Mouse (Mus musculus) ovary, postnatal 36 days (tissue): Measurements from ENCODE around the gene Sap18.
A peak's percentile ranks its signal among the peaks of the same experiment; 100 is the strongest.
"Not testable (repeated sequence)": the region's sequence is repeated elsewhere in the genome, so short reads cannot be mapped to it uniquely, and the experiment has no call there.

ENCODE experiments used
- DNase-seq: peaks from one replicate; pipeline ENCODE4 v3.0.0; 2022; ENCODE audit warnings: low spot score, mixed read lengths

The Sap18 gene

GRCm38 (mm10) chr14:57825788-57826751 lies 28.1 kb downstream of the Sap18 start, which contains the start of the genes Ska3 and Mrpl57:
TSS of gene Ska3 (minus strand) at chr14:57826185.
TSS of gene Mrpl57 (plus strand) at chr14:57826234.
- DNase-seq, result peak; percentile 92

GRCm38 (mm10) chr14:57827284-57827683 lies 29.3 kb downstream of the Sap18 start:
- no peak for DNase-seq

GRCm38 (mm10) chr14:57833526-57833925 lies 35.5 kb downstream of the Sap18 start:
- no peak for DNase-seq

GRCm38 (mm10) chr14:57835157-57835556 lies 37.2 kb downstream of the Sap18 start:
- no peak for DNase-seq

- no peak for DNase-seq
Measured at GRCm38 (mm10) chr14:57844535-57844934, 46.6 kb downstream of the Sap18 start.

- not testable (repeated sequence) for DNase-seq
Measured at GRCm38 (mm10) chr14:57848061-57848460, 50.1 kb downstream of the Sap18 start.

GRCm38 (mm10) chr14:57848646-57849045 lies 50.7 kb downstream of the Sap18 start:
- no peak for DNase-seq

- no peak for DNase-seq
Measured at GRCm38 (mm10) chr14:57850330-57850729, 52.4 kb downstream of the Sap18 start.

- no peak for DNase-seq
Measured at GRCm38 (mm10) chr14:57852961-57853360, 55.0 kb downstream of the Sap18 start.

- not testable (repeated sequence) for DNase-seq
Measured at GRCm38 (mm10) chr14:57856037-57856436, 58.1 kb downstream of the Sap18 start.
